Mouse (Mus musculus): ENCODE data around the gene Fam129c. TPM values are rescaled to one million over a fixed set of nuclear protein-coding genes. Genes with fewer than 3 reads are reported as not detected.

Gene Fam129c
- polyA plus RNA-seq (2012; ENCODE audit: insufficient read depth, insufficient read length, missing spikeins) = 2.5 and 2.7 TPM in 2 replicates

DNA sequence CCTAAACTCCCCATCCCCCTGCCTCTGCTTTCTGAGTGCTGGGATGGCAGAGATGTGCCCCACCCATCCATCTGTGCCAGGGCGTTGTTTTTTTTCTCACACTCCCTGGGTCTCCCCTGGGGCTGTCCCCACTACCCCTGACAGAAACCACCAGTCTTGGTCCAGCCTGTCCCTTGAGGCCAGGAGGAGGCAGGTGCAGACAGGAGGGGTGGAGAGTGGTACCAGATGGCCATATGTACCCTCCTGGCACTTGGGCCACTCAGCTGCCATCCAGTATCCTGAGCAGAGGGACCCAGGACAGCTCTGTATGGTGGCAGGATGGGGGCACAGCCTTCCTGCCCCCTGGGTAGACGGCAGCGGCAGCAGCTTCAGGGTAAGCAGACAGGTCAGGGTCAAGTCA lies at the start of gene Fam129c:
Gene Fam129c (plus strand): TSS at position 198 of the 400 bp plus-strand sequence.
- no peak within 1 kb of the TSS for H3K4me3 ChIP-seq (ENCODE audit: insufficient read depth, low read length)
- no peak for TF ChIP-seq CTCF (IDR thresholded peaks at IDR 0.05; ENCODE audit: low read depth, low read length)
- TF ChIP-seq POLR2A (IDR thresholded peaks at IDR 0.05; ENCODE audit: borderline replicate concordance, low read depth, low read length) = no peak
- H3K4me1 ChIP-seq (ENCODE audit: control insufficient read depth, insufficient read depth, low read length) = peaks cover 23% of the 10 kb centered on the region
- no peak within 1 kb of the TSS for H3K27ac ChIP-seq (ENCODE audit: insufficient read depth, low read depth, low read length)

DNA sequence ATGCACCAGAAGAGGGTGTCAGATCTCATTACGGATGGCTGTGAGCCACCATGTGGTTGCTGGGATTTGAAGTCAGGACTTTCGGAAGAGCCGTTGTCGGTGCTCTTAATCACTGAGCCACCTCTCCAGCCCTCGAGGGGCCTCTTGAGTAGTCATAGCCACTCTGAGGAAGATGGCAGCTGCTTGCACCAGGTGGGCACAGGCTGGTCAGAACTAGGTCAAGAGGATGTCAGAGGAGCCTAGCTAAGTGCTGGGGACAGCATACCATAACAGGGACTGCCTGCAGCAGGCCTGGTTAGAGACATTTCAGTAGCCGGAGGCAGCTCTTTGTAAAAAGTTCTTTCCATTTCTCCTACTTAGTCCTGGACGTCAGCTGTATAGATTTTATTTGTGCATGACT lies 46.7 kb upstream of the Fam129c start:
- Histone ChIP-seq H3K4me3 (ENCODE audit: insufficient read depth, low read length) (no peak overlapping the region), H3K4me1 (ENCODE audit: control insufficient read depth, insufficient read depth, low read length) (no peaks in the 10 kb centered on the region), H3K27ac (ENCODE audit: insufficient read depth, low read depth, low read length) (no peak overlapping the region)
- TF ChIP-seq POLR2A (IDR thresholded peaks at IDR 0.05; ENCODE audit: borderline replicate concordance, low read depth, low read length) = no peak
- TF ChIP-seq CTCF (IDR thresholded peaks at IDR 0.05; ENCODE audit: low read depth, low read length) = no peak

DNA sequence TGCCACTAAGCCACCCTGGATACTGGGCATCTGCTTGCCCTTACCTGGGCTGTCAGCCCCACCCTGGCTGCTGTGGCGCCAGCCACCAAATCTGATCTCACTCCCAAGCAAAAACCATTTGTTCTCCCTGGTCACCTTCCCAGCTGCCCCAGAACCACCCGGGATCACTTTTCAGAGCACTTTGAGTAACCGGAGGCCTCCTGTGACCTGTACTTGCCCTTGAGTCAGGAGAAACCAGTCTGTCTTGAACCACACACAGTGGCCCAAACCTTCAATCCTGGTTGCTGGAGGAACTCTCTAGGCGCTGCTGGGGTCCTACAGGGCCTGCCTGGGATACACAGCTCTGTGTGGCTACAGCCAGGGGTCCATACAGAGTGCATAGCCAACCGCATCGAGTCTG lies 44.7 kb upstream of the Fam129c start:
- H3K4me3 ChIP-seq (ENCODE audit: insufficient read depth, low read length) = no peak overlapping the region

DNA sequence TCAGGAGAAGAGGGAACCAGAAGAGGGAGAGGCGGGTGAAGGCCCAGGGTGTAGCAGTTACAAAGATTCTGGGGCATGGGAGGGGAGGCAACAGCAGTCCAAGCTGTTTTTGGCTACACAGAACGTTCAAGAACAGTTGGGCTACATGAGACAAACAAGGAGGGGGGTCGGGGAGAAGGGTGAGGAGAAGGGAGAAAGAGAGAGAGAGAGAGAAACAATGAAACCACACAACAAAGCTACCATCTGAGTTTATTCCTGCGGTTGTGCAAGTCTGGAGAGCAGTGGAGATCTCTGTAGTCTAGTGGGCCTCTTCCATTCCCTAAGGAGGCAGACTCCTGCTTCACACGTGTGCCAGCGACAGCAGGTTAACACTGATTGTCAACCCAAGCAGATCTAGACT lies 43.4 kb upstream of the Fam129c start:
- Histone ChIP-seq H3K4me3 (ENCODE audit: insufficient read depth, low read length) (no peak overlapping the region), H3K4me1 (ENCODE audit: control insufficient read depth, insufficient read depth, low read length) (peaks cover 3% of the 10 kb centered on the region; the same call in 1 of the 2 replicates), H3K27ac (ENCODE audit: insufficient read depth, low read depth, low read length) (no peak overlapping the region)
- TF ChIP-seq CTCF (IDR thresholded peaks at IDR 0.05; ENCODE audit: low read depth, low read length) (no peak), POLR2A (IDR thresholded peaks at IDR 0.05; ENCODE audit: borderline replicate concordance, low read depth, low read length) (no peak)

More for the DNA sequence above, 44.7 kb upstream of the Fam129c start:
- TF ChIP-seq POLR2A (IDR thresholded peaks at IDR 0.05; ENCODE audit: borderline replicate concordance, low read depth, low read length) (no peak), CTCF (IDR thresholded peaks at IDR 0.05; ENCODE audit: low read depth, low read length) (no peak)
- Histone ChIP-seq H3K4me1 (ENCODE audit: control insufficient read depth, insufficient read depth, low read length) (no peaks in the 10 kb centered on the region), H3K27ac (ENCODE audit: insufficient read depth, low read depth, low read length) (no peak overlapping the region)

DNA sequence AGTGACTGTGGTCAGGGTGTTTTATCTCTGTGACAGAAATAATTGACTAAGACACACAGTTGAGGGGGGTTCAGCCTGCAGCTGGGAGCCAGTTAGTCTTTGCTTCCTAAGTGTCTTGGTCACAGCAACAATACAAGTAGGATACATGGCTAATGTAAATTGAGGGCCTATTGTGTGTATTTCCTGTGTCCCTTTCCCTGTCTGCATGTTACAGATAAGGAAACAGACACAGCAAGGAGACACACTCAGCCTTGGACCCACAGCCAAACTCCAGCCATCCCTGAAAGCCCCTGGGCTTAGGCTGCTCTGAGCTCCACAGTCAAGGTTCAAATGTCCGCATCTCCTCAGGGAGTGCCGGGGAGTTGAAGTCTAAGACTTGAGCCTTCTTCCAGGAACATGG lies 42.8 kb upstream of the Fam129c start:
- H3K4me3 ChIP-seq (ENCODE audit: insufficient read depth, low read length) = no peak overlapping the region
- H3K27ac ChIP-seq (ENCODE audit: insufficient read depth, low read depth, low read length) = no peak overlapping the region
- no peak for TF ChIP-seq CTCF (IDR thresholded peaks at IDR 0.05; ENCODE audit: low read depth, low read length)
- no peak for TF ChIP-seq POLR2A (IDR thresholded peaks at IDR 0.05; ENCODE audit: borderline replicate concordance, low read depth, low read length)
- H3K4me1 ChIP-seq (ENCODE audit: control insufficient read depth, insufficient read depth, low read length) = peaks cover 3% of the 10 kb centered on the region; the same call in 1 of the 2 replicates

DNA sequence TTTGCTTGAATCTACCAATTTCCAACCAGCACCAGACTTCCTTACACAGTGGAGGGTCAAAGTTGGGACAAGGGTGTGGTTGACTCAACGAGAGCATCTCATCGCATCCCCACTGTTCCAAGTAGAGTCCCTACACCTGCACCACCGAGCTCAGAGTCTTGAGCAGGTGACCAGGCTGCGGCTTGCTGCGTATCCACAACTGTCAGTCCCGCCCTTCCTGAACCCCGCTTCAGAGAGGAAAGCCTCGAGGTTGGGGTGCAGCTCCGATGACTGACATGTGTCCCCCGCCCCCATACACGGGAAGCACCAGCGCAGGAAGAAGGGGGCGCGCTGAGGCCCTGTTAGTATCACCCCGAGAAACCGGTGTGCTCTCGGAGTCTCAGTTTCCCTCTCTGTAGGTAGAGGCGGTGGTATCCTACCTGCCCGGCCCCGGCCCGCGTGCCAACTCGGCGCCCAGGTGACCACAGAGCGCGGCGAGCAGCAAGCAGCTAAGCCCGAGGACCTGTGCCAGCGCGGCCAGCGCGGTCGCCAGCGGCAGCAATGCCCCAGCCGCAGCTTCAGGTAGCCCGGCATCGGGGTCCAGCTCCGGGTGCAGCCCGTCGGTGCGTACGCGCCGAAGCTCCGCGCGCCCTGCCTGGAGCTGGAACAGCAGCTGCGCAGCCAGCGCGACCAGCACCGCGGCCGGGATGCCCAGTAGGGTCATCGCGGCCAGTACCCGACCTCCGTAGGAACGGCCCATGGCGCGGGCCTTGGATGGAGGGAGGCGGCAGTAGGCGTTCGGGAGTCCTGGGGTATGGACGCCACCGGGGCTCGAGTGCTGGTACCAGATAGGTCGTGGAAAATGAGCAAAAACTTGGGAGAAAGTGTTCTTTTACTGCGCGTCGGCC lies 39.1 kb upstream of the Fam129c start, which contains the start of gene Tmem221:
Gene Tmem221 (minus strand): TSS at position 801 of the 887 bp plus-strand sequence.
- Histone ChIP-seq H3K4me1 (ENCODE audit: control insufficient read depth, insufficient read depth, low read length) (peaks cover 6% of the 10 kb centered on the region), H3K27ac (ENCODE audit: insufficient read depth, low read depth, low read length) (no peak within 1 kb of the TSS)
- peak; percentile 25; the same call in 1 of the 2 replicates for TF ChIP-seq CTCF (IDR thresholded peaks at IDR 0.05; ENCODE audit: low read depth, low read length)
- TF ChIP-seq POLR2A (IDR thresholded peaks at IDR 0.05; ENCODE audit: borderline replicate concordance, low read depth, low read length) = no peak; the same call in 1 of the 2 replicates

DNA sequence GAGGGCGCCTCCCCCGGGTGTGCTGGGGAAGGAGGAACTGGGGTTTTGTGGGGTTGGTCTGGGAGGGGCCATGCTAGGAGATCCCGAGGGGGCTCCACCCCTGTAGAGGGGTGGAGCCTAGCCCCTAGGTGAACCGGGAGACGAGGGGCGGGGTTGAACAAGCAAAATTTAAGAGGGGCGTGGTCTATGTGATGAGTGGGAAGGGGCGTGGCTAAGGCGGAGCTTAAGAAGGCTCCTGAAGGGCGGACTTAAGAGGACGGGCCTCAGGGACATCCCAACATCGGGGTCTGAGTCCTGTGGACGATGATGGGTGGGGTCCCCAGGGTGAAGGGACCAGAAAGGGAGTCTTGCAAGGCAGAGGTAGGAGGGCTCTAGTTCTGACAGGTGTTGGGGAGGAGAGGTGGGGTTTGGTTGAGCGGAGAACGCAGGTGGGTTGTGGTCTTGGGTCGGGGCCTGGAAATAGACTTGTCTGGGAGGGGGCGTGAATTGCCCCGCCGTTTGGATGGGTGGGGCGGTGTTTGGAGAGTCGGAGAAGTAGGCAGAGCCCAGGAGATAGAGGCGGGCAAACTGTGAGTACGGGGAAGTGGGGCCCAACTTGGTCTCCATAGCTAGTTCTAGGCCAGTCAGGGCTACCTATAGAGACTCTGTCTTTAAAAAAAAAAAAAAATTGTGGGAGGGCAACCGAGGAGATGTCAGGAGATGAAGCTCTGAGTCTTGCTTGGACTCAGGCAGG lies 38.3 kb upstream of the Fam129c start:
- H3K27ac ChIP-seq (ENCODE audit: insufficient read depth, low read depth, low read length) = no peak overlapping the region
- TF ChIP-seq POLR2A (IDR thresholded peaks at IDR 0.05; ENCODE audit: borderline replicate concordance, low read depth, low read length) = no peak
- peak overlapping the region; percentile 71 for H3K4me3 ChIP-seq (ENCODE audit: insufficient read depth, low read length)
- peaks cover 6% of the 10 kb centered on the region for H3K4me1 ChIP-seq (ENCODE audit: control insufficient read depth, insufficient read depth, low read length)

More for the DNA sequence above, 39.1 kb upstream of the Fam129c start, which contains the start of gene Tmem221:
- peak within 1 kb of the TSS; percentile 71 for H3K4me3 ChIP-seq (ENCODE audit: insufficient read depth, low read length)

DNA sequence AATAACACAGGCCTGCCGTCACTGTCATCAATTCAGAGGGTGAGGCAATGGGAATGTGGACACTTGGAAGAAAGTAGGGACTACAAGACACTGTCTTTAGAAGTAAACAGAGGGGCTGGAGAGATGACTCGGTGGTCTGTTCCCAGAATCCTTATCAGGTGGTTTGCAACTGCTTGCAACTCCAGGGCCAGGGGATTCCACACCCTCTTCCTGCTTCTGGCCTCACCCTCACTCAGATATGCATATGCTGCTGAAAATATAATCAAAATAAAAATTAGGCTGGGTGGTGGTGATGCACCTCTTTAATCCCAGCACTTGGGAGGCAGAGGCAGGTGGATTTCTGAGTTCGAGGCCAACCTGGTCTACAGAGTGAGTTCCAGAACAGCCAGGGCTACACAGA lies 37.4 kb upstream of the Fam129c start:
- peaks cover 6% of the 10 kb centered on the region for H3K4me1 ChIP-seq (ENCODE audit: control insufficient read depth, insufficient read depth, low read length)
- no peak overlapping the region for H3K27ac ChIP-seq (ENCODE audit: insufficient read depth, low read depth, low read length)
- no peak overlapping the region for H3K4me3 ChIP-seq (ENCODE audit: insufficient read depth, low read length)
- TF ChIP-seq POLR2A (IDR thresholded peaks at IDR 0.05; ENCODE audit: borderline replicate concordance, low read depth, low read length) (no peak), CTCF (IDR thresholded peaks at IDR 0.05; ENCODE audit: low read depth, low read length) (no peak)

DNA sequence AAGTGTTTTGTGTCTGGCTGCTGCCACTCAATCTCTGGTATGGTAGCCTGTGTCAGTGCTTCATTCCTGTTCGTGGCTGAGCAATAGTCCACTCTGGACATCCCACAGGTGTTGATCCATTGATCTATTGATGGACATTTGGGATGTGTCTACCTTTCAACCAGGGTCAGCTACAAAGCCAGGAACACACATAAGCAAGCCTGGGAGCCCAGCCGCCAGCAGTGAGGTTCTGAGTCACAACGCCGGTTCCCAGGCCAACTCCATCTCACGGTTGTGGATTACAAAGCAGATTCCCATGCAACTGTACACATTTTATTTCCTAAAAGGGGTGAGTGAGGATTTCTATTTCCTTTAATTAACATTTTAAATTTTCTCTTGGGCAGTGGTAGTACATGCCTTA lies 36.7 kb upstream of the Fam129c start:
- H3K27ac ChIP-seq (ENCODE audit: insufficient read depth, low read depth, low read length) = no peak overlapping the region
- TF ChIP-seq CTCF (IDR thresholded peaks at IDR 0.05; ENCODE audit: low read depth, low read length) (no peak), POLR2A (IDR thresholded peaks at IDR 0.05; ENCODE audit: borderline replicate concordance, low read depth, low read length) (no peak)
- no peak overlapping the region for H3K4me3 ChIP-seq (ENCODE audit: insufficient read depth, low read length)
- H3K4me1 ChIP-seq (ENCODE audit: control insufficient read depth, insufficient read depth, low read length) = peaks cover 6% of the 10 kb centered on the region

All from bone marrow macrophage, adult 2 months (primary cell).